17 mouse cellular contexts compared by ENCODE assay signal in the genomic region with DNA sequence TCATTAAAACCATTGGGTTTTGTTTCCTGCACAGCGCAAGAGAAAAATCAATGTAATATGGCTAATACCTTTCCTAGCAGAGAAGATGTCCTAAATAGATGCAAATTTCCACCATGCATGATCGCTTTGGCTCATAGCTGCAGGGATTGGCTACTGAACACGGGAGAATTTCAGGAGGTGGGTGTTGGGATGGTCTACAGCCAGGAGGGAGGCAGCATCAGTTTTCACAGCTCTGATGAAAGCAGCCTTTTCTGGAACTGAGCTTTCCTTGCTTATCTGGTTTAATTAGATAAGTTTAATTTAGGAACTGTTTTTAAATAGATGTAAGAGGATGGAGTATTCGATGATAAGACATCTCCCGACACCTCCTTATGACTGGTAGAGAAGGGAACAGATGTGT.
DNase-seq lines count a peak whose midpoint lies in the region; ATAC-seq lines count a peak whose summit lies in the region.
"Had no signal": no experiment of that assay in that cellular context is flagged by ENCODE, and none has a peak within 500 bp of the region (broad histone marks: within the 10 kb centered on the region; RNA-seq: fewer than 3 reads in every experiment).

No protein-coding gene starts in this region.

- intact Hi-C loops in heart, postnatal 25 days (cut with DNase I): loop anchor here (10.0 kb wide), 1 partner anchor 274 kb away; no protein-coding TSS in a partner anchor

- no peak for DNase-seq in frontal cortex, postnatal 10 days (ENCODE audit: low spot score in 2 of 2)
- peak; percentile 5 to 11 for DNase-seq in heart, adult 9 months (ENCODE audit: low spot score in 2 of 2)
- no peak for DNase-seq in heart, postnatal 25 days (ENCODE audit: low spot score)
- peak; percentile 5 for DNase-seq in right cerebral cortex, adult 18-20 months
- no peak for DNase-seq in right cerebral cortex, postnatal 14 days
- DNase-seq in spleen, adult 18-20 months: no peak
- DNase-seq: adrenal gland, postnatal 36 days; cerebellum, adult 18-20 months; cerebellum, postnatal 25 days; gastrocnemius, postnatal 14 days; liver, embryonic 13.5 days; lung, postnatal 4 days; thymus, postnatal 36 days had no signal

- ATAC-seq in frontal cortex, adult (ENCODE audit: low TSS enrichment): peak; percentile 73
- ATAC-seq: hindbrain, embryonic 16.5 days; intestine, embryonic 16.5 days; midbrain, embryonic 16.5 days had no signal

Comparison
In these comparisons a context has a peak if more than half of its experiments do, and no peak if none do; other contexts are left out.
1. DNase-seq: peak in heart, adult 9 months (2 of 2) and right cerebral cortex, adult 18-20 months (single experiment); none in frontal cortex, postnatal 10 days (0 of 2), heart, postnatal 25 days (single experiment), right cerebral cortex, postnatal 14 days (single experiment) and spleen, adult 18-20 months (0 of 2).